Mouse (Mus musculus): ENCODE measurements around the gene Dirc2.

DNA sequence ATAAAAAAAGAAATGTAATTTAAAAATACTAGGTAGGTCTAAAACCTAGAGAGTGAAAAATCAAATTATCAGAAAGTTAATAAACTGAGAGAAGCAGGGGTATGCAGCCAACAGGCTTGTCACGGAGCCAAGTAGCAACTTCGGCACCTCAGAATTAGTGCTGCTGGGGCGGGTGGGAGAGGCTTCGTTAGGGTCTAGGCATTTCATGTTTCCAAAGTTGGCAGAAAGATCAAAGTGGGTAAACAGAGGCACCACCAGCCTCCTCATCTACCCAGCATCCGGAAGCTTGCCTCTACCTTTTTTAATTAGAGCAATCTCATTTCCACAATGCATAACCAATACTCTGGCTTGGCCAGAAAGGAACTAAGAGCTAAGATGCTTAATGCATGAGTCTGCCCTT is 115.2 kb downstream of the Dirc2 start:
- TF ChIP-seq GATA1 (IDR thresholded peaks at IDR 0.05; ENCODE audit: borderline replicate concordance, low read length) (no peak), FLI1 (IDR thresholded peaks at IDR 0.05; ENCODE audit: low read length) (no peak)

Measured in megakaryocyte, embryonic 14.5 days (primary cell).